Mouse (Mus musculus): ENCODE data around the gene Kcnip1. TPM values are rescaled to one million over a fixed set of nuclear protein-coding genes. Genes with fewer than 3 reads are reported as not detected.

Gene Kcnip1
- polyA plus RNA-seq, 1 experiment from 2014 or later, result 92.9 TPM

- no peaks in the 10 kb centered on the region for H3K9me3 ChIP-seq
- no peak overlapping the region for H3K4me2 ChIP-seq
- no peak overlapping the region for H3K4me3 ChIP-seq
- H3K9ac ChIP-seq, result no peak overlapping the region
- H3K27ac ChIP-seq, result no peak overlapping the region
- ATAC-seq (replicated peaks), result no peak
- 91% methylated on average over 2 of the region's 2 CpGs for WGBS
- no peaks in the 10 kb centered on the region; the same call in 1 of the 2 replicates for H3K27me3 ChIP-seq (replicated peaks)
- H3K36me3 ChIP-seq (replicated peaks), result no peaks in the 10 kb centered on the region
- H3K4me1 ChIP-seq, result peaks cover 6% of the 10 kb centered on the region; the same call in 1 of the 2 replicates
These were observed 329.4 kb downstream of the Kcnip1 start for GRCm38 (mm10) chr11:33663599-33663998.

- H3K9me3 ChIP-seq, result no peaks in the 10 kb centered on the region
- 84% methylated on average over 13 of the region's 13 CpGs for WGBS
- H3K27ac ChIP-seq, result no peak overlapping the region
- no peaks in the 10 kb centered on the region; the same call in 1 of the 2 replicates for H3K27me3 ChIP-seq (replicated peaks)
- no peak overlapping the region for H3K4me3 ChIP-seq
- 0 out of 2 replicates have a peak, but pooled peaks cover 3% of the 10 kb centered on the region for H3K4me1 ChIP-seq
- no peak overlapping the region for H3K9ac ChIP-seq
- no peaks in the 10 kb centered on the region for H3K36me3 ChIP-seq (replicated peaks)
- ATAC-seq (replicated peaks), result no peak
- no peak overlapping the region for H3K4me2 ChIP-seq
These were observed 332.7 kb downstream of the Kcnip1 start for GRCm38 (mm10) chr11:33660016-33660913.

GRCm38 (mm10) chr11:33655861-33656593 lies 336.9 kb downstream of the Kcnip1 start:
- ATAC-seq (replicated peaks), result no peak
- 85% methylated on average over 7 of the region's 7 CpGs for WGBS
- no peaks in the 10 kb centered on the region for H3K9me3 ChIP-seq

GRCm38 (mm10) chr11:33655221-33655620 lies 337.7 kb downstream of the Kcnip1 start:
- H3K9ac ChIP-seq, result no peak overlapping the region
- H3K4me1 ChIP-seq, result 0 out of 2 replicates have a peak, but pooled peaks cover 3% of the 10 kb centered on the region
- H3K36me3 ChIP-seq (replicated peaks), result no peaks in the 10 kb centered on the region
- H3K27ac ChIP-seq, result no peak overlapping the region
- no peaks in the 10 kb centered on the region for H3K9me3 ChIP-seq
- 78% methylated on average over 3 of the region's 3 CpGs for WGBS
- no peak overlapping the region for H3K4me3 ChIP-seq
- H3K4me2 ChIP-seq, result no peak overlapping the region
- no peak for ATAC-seq (replicated peaks)
- no peaks in the 10 kb centered on the region for H3K27me3 ChIP-seq (replicated peaks)

More at GRCm38 (mm10) chr11:33655861-33656593, 336.9 kb downstream of the Kcnip1 start:
- H3K36me3 ChIP-seq (replicated peaks), result no peaks in the 10 kb centered on the region
- H3K4me3 ChIP-seq, result no peak overlapping the region
- no peak overlapping the region for H3K4me2 ChIP-seq
- 0 out of 2 replicates have a peak, but pooled peaks cover 3% of the 10 kb centered on the region for H3K4me1 ChIP-seq
- H3K9ac ChIP-seq, result no peak overlapping the region
- no peak overlapping the region for H3K27ac ChIP-seq
- H3K27me3 ChIP-seq (replicated peaks), result no peaks in the 10 kb centered on the region; the same call in 1 of the 2 replicates

- no peaks in the 10 kb centered on the region for H3K36me3 ChIP-seq (replicated peaks)
- H3K27me3 ChIP-seq (replicated peaks), result no peaks in the 10 kb centered on the region
- H3K4me2 ChIP-seq, result no peak overlapping the region
- H3K9ac ChIP-seq, result no peak overlapping the region
- WGBS, result 84% methylated on average over 2 of the region's 2 CpGs
- 0 out of 2 replicates have a peak, but pooled peaks cover 3% of the 10 kb centered on the region for H3K4me1 ChIP-seq
- no peak overlapping the region for H3K27ac ChIP-seq
- H3K4me3 ChIP-seq, result no peak overlapping the region
- no peak for ATAC-seq (replicated peaks)
- no peaks in the 10 kb centered on the region for H3K9me3 ChIP-seq
These were observed 338.5 kb downstream of the Kcnip1 start for GRCm38 (mm10) chr11:33654485-33654884.

- no peaks in the 10 kb centered on the region for H3K27me3 ChIP-seq (replicated peaks)
- no peak overlapping the region for H3K9ac ChIP-seq
- no peaks in the 10 kb centered on the region for H3K4me1 ChIP-seq
- H3K9me3 ChIP-seq, result no peaks in the 10 kb centered on the region
- no peak overlapping the region for H3K27ac ChIP-seq
- no peak overlapping the region for H3K4me2 ChIP-seq
- H3K4me3 ChIP-seq, result no peak overlapping the region
- WGBS, result 78% methylated on average over 2 of the region's 2 CpGs
- no peaks in the 10 kb centered on the region for H3K36me3 ChIP-seq (replicated peaks)
- ATAC-seq (replicated peaks), result no peak
These were observed 343.6 kb downstream of the Kcnip1 start for GRCm38 (mm10) chr11:33649358-33649757.

GRCm38 (mm10) chr11:33637107-33637506 lies 355.8 kb downstream of the Kcnip1 start:
- Histone ChIP-seq H3K27me3 (replicated peaks) (no peaks in the 10 kb centered on the region), H3K36me3 (replicated peaks) (no peaks in the 10 kb centered on the region), H3K4me1 (no peaks in the 10 kb centered on the region), H3K9me3 (no peaks in the 10 kb centered on the region), H3K4me2 (no peak overlapping the region), H3K27ac (no peak overlapping the region), H3K9ac (no peak overlapping the region), H3K4me3 (no peak overlapping the region)
- no peak for ATAC-seq (replicated peaks)
- 97% methylated on average over 2 of the region's 2 CpGs for WGBS

GRCm38 (mm10) chr11:33627136-33627742 lies 365.7 kb downstream of the Kcnip1 start:
- no peak for ATAC-seq (replicated peaks)
- Histone ChIP-seq H3K9ac (no peak overlapping the region), H3K4me3 (no peak overlapping the region), H3K4me2 (no peak overlapping the region), H3K27ac (no peak overlapping the region), H3K9me3 (no peaks in the 10 kb centered on the region), H3K27me3 (replicated peaks) (no peaks in the 10 kb centered on the region), H3K36me3 (replicated peaks) (no peaks in the 10 kb centered on the region), H3K4me1 (no peaks in the 10 kb centered on the region)
- WGBS, result 86% methylated on average over 4 of the region's 4 CpGs

GRCm38 (mm10) chr11:33614218-33614617 lies 378.7 kb downstream of the Kcnip1 start:
- Histone ChIP-seq H3K27ac (no peak overlapping the region), H3K36me3 (replicated peaks) (no peaks in the 10 kb centered on the region), H3K4me1 (no peaks in the 10 kb centered on the region), H3K9me3 (no peaks in the 10 kb centered on the region), H3K27me3 (replicated peaks) (0 out of 2 replicates have a peak, but pooled peaks cover 3% of the 10 kb centered on the region), H3K4me3 (no peak overlapping the region), H3K9ac (no peak overlapping the region), H3K4me2 (no peak overlapping the region)
- ATAC-seq (replicated peaks), result 0 out of 2 replicates have a peak, but pooled peaks have one; percentile 56
- WGBS, result 8% methylated on average over 15 of the region's 15 CpGs

- H3K4me3 ChIP-seq, result no peak overlapping the region
- 56% methylated on average over 3 of the region's 3 CpGs for WGBS
- no peaks in the 10 kb centered on the region for H3K4me1 ChIP-seq
- H3K9ac ChIP-seq, result no peak overlapping the region
- H3K9me3 ChIP-seq, result no peaks in the 10 kb centered on the region
- no peaks in the 10 kb centered on the region for H3K27me3 ChIP-seq (replicated peaks)
- H3K4me2 ChIP-seq, result no peak overlapping the region
- H3K27ac ChIP-seq, result no peak overlapping the region
- no peak for ATAC-seq (replicated peaks)
- H3K36me3 ChIP-seq (replicated peaks), result no peaks in the 10 kb centered on the region
These were observed 385.2 kb downstream of the Kcnip1 start for GRCm38 (mm10) chr11:33607784-33608183.

- no peaks in the 10 kb centered on the region for H3K36me3 ChIP-seq (replicated peaks)
- no peak overlapping the region for H3K9ac ChIP-seq
- H3K27ac ChIP-seq, result no peak overlapping the region
These were observed 389.8 kb downstream of the Kcnip1 start for GRCm38 (mm10) chr11:33603174-33603573.

GRCm38 (mm10) chr11:33598986-33599385 lies 394.0 kb downstream of the Kcnip1 start, which contains the start of gene D130052B06Rik:
Gene D130052B06Rik, plus strand, starts transcription at chr11:33599302.
- no peaks in the 10 kb centered on the region for H3K27me3 ChIP-seq (replicated peaks)
- WGBS, result 81% methylated on average over 4 of the region's 4 CpGs

More at GRCm38 (mm10) chr11:33603174-33603573, 389.8 kb downstream of the Kcnip1 start:
- Histone ChIP-seq H3K4me1 (no peaks in the 10 kb centered on the region), H3K4me3 (no peak overlapping the region), H3K9me3 (no peaks in the 10 kb centered on the region), H3K4me2 (no peak overlapping the region), H3K27me3 (replicated peaks) (no peaks in the 10 kb centered on the region)
- ATAC-seq (replicated peaks), result no peak
- 69% methylated on average over 2 of the region's 2 CpGs for WGBS

More at GRCm38 (mm10) chr11:33598986-33599385, 394.0 kb downstream of the Kcnip1 start, which contains the start of gene D130052B06Rik:
- H3K9me3 ChIP-seq, result no peaks in the 10 kb centered on the region
- no peak for ATAC-seq (replicated peaks)
- H3K27ac ChIP-seq, result no peak within 1 kb of the TSS
- H3K4me1 ChIP-seq, result no peaks in the 10 kb centered on the region
- H3K4me2 ChIP-seq, result no peak within 1 kb of the TSS
- no peak within 1 kb of the TSS for H3K4me3 ChIP-seq
- H3K9ac ChIP-seq, result no peak within 1 kb of the TSS
- no peaks in the 10 kb centered on the region for H3K36me3 ChIP-seq (replicated peaks)
